Mouse (Mus musculus): ENCODE measurements around the gene Abcf2. TPM values are rescaled to one million over a fixed set of nuclear protein-coding genes. Genes with fewer than 3 reads are reported as not detected.

The Abcf2 gene
- polyA plus RNA-seq, 1 experiment, result 194 TPM

DNA sequence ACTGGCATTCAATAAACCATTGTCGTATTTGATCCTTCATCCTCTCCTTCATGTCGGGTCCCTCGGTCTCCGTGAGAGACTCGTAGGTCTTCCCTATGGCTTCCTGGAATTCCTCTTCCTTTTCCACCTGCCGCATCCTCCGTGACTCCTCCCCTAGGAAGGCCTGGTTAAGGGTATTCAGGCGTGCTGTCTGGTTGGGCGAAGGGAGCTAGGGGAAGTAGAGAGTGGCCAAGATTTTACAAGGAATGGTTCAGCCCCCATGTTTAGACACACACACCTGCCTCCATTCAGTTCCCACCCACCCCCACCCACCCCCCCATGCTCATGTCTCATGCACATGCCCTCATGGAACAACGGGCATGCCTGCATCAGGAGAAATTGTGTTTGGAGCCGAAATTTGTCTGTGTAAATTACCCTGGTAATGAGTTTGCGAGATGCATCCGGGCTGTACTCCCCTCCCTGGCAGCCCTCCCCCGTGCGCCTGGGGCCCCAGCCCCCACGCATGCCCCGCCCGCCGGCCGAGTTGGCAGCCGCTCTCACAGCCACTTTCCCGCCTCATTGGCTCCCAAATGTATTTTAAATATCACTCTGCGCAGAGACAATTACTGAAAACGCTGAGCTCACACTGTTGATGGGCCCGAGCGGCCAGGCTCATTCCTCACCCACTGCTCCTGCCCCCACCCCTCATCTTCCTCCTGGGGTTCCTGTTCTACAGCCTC, 26.5 kb downstream of the Abcf2 start:
- Histone ChIP-seq H3K27ac (ENCODE audit: control insufficient read depth, insufficient read depth, low read depth, low read length) (no peak overlapping the region), H3K4me3 (ENCODE audit: control insufficient read depth, low read depth, low read length) (no peak overlapping the region), H3K4me1 (ENCODE audit: control insufficient read depth, insufficient read depth, low read length) (peaks cover 6% of the 10 kb centered on the region), H3K27me3 (ENCODE audit: control insufficient read depth, insufficient read depth, low read length) (no peaks in the 10 kb centered on the region), H3K36me3 (ENCODE audit: control insufficient read depth, insufficient read depth, low read length) (no peaks in the 10 kb centered on the region)
- TF ChIP-seq POLR2A (IDR thresholded peaks at IDR 0.05; ENCODE audit: control insufficient read depth, low read depth, low read length) (no peak), CTCF (IDR thresholded peaks at IDR 0.05; ENCODE audit: control insufficient read depth, insufficient read depth, insufficient replicate concordance, low read depth, low read length) (no peak)

- no peaks in the 10 kb centered on the region for H3K36me3 ChIP-seq (ENCODE audit: control insufficient read depth, insufficient read depth, low read length)
- H3K4me3 ChIP-seq (ENCODE audit: control insufficient read depth, low read depth, low read length), result no peak overlapping the region
- H3K27ac ChIP-seq (ENCODE audit: control insufficient read depth, insufficient read depth, low read depth, low read length), result no peak overlapping the region
- TF ChIP-seq POLR2A (IDR thresholded peaks at IDR 0.05; ENCODE audit: control insufficient read depth, low read depth, low read length), result no peak
- TF ChIP-seq CTCF (IDR thresholded peaks at IDR 0.05; ENCODE audit: control insufficient read depth, insufficient read depth, insufficient replicate concordance, low read depth, low read length), result no peak
- H3K4me1 ChIP-seq (ENCODE audit: control insufficient read depth, insufficient read depth, low read length), result peaks cover 2% of the 10 kb centered on the region; the same call in 1 of the 2 replicates
- H3K27me3 ChIP-seq (ENCODE audit: control insufficient read depth, insufficient read depth, low read length), result no peaks in the 10 kb centered on the region
These were observed 34.6 kb downstream of the Abcf2 start for GRCm38 (mm10) chr5:24542643-24543042.

- peaks cover 2% of the 10 kb centered on the region; the same call in 1 of the 2 replicates for H3K4me1 ChIP-seq (ENCODE audit: control insufficient read depth, insufficient read depth, low read length)
- no peaks in the 10 kb centered on the region for H3K27me3 ChIP-seq (ENCODE audit: control insufficient read depth, insufficient read depth, low read length)
- H3K4me3 ChIP-seq (ENCODE audit: control insufficient read depth, low read depth, low read length), result no peak overlapping the region
- no peak overlapping the region for H3K27ac ChIP-seq (ENCODE audit: control insufficient read depth, insufficient read depth, low read depth, low read length)
- no peak for TF ChIP-seq POLR2A (IDR thresholded peaks at IDR 0.05; ENCODE audit: control insufficient read depth, low read depth, low read length)
- no peak for TF ChIP-seq CTCF (IDR thresholded peaks at IDR 0.05; ENCODE audit: control insufficient read depth, insufficient read depth, insufficient replicate concordance, low read depth, low read length)
- H3K36me3 ChIP-seq (ENCODE audit: control insufficient read depth, insufficient read depth, low read length), result no peaks in the 10 kb centered on the region
These were observed 36.1 kb downstream of the Abcf2 start for GRCm38 (mm10) chr5:24541144-24541569.

GRCm38 (mm10) chr5:24540387-24541143, 36.7 kb downstream of the Abcf2 start, which contains the start of gene Asb10:
Gene Asb10 (minus strand): TSS chr5:24540978.
- Histone ChIP-seq H3K4me3 (ENCODE audit: control insufficient read depth, low read depth, low read length) (no peak within 1 kb of the TSS), H3K27me3 (ENCODE audit: control insufficient read depth, insufficient read depth, low read length) (no peaks in the 10 kb centered on the region), H3K4me1 (ENCODE audit: control insufficient read depth, insufficient read depth, low read length) (peaks cover 2% of the 10 kb centered on the region; the same call in 1 of the 2 replicates), H3K27ac (ENCODE audit: control insufficient read depth, insufficient read depth, low read depth, low read length) (no peak within 1 kb of the TSS), H3K36me3 (ENCODE audit: control insufficient read depth, insufficient read depth, low read length) (no peaks in the 10 kb centered on the region)
- no peak for TF ChIP-seq CTCF (IDR thresholded peaks at IDR 0.05; ENCODE audit: control insufficient read depth, insufficient read depth, insufficient replicate concordance, low read depth, low read length)
- TF ChIP-seq POLR2A (IDR thresholded peaks at IDR 0.05; ENCODE audit: control insufficient read depth, low read depth, low read length), result no peak

DNA sequence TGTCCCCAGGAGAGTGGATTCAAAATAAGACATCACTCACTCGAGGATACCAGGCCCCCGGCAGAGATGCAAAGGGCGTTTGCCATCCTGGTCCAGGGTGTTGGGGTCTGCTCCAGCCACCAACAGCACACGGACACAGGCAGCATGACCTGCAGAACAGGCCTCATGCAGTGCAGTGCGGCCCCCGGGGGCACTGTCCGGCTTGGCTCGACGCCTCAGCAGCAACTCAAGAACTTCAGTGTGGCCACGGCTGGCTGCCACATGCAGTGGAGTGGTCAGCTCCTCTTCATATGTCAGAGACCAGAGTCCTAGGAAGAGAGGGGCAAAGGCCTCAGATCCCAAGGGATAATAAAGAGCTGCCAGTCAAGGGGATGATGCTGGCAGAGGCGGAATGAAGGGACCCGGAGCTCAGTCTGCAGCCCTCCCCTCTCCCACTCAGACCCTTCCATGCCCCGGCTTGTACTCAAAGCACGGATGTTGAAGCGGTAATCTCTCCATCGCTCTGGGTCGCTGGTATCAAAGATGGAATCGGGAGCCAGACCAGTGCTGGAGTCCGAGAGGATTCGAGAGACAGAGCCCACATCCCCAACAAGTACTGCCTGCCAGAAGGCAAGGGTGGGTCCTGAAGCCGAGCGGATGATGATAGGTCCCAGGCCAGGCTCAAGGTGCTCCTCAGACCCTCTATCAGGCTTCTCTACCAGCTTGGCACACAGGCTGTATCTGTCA, 37.5 kb downstream of the Abcf2 start:
- no peak overlapping the region for H3K27ac ChIP-seq (ENCODE audit: control insufficient read depth, insufficient read depth, low read depth, low read length)
- H3K36me3 ChIP-seq (ENCODE audit: control insufficient read depth, insufficient read depth, low read length), result no peaks in the 10 kb centered on the region
- H3K4me3 ChIP-seq (ENCODE audit: control insufficient read depth, low read depth, low read length), result no peak overlapping the region
- peaks cover 2% of the 10 kb centered on the region; the same call in 1 of the 2 replicates for H3K4me1 ChIP-seq (ENCODE audit: control insufficient read depth, insufficient read depth, low read length)
- no peaks in the 10 kb centered on the region for H3K27me3 ChIP-seq (ENCODE audit: control insufficient read depth, insufficient read depth, low read length)
- TF ChIP-seq POLR2A (IDR thresholded peaks at IDR 0.05; ENCODE audit: control insufficient read depth, low read depth, low read length) (no peak), CTCF (IDR thresholded peaks at IDR 0.05; ENCODE audit: control insufficient read depth, insufficient read depth, insufficient replicate concordance, low read depth, low read length) (no peak)

GRCm38 (mm10) chr5:24537618-24538017, 39.6 kb downstream of the Abcf2 start:
- peaks cover 2% of the 10 kb centered on the region; the same call in 1 of the 2 replicates for H3K4me1 ChIP-seq (ENCODE audit: control insufficient read depth, insufficient read depth, low read length)
- no peak overlapping the region for H3K27ac ChIP-seq (ENCODE audit: control insufficient read depth, insufficient read depth, low read depth, low read length)
- TF ChIP-seq CTCF (IDR thresholded peaks at IDR 0.05; ENCODE audit: control insufficient read depth, insufficient read depth, insufficient replicate concordance, low read depth, low read length) (no peak), POLR2A (IDR thresholded peaks at IDR 0.05; ENCODE audit: control insufficient read depth, low read depth, low read length) (no peak)
- no peak overlapping the region for H3K4me3 ChIP-seq (ENCODE audit: control insufficient read depth, low read depth, low read length)
- no peaks in the 10 kb centered on the region for H3K27me3 ChIP-seq (ENCODE audit: control insufficient read depth, insufficient read depth, low read length)
- H3K36me3 ChIP-seq (ENCODE audit: control insufficient read depth, insufficient read depth, low read length), result no peaks in the 10 kb centered on the region

GRCm38 (mm10) chr5:24536511-24536910, 40.8 kb downstream of the Abcf2 start:
- H3K36me3 ChIP-seq (ENCODE audit: control insufficient read depth, insufficient read depth, low read length), result no peaks in the 10 kb centered on the region
- H3K4me3 ChIP-seq (ENCODE audit: control insufficient read depth, low read depth, low read length), result no peak overlapping the region
- no peaks in the 10 kb centered on the region for H3K27me3 ChIP-seq (ENCODE audit: control insufficient read depth, insufficient read depth, low read length)
- no peak for TF ChIP-seq POLR2A (IDR thresholded peaks at IDR 0.05; ENCODE audit: control insufficient read depth, low read depth, low read length)
- no peak for TF ChIP-seq CTCF (IDR thresholded peaks at IDR 0.05; ENCODE audit: control insufficient read depth, insufficient read depth, insufficient replicate concordance, low read depth, low read length)
- no peak overlapping the region for H3K27ac ChIP-seq (ENCODE audit: control insufficient read depth, insufficient read depth, low read depth, low read length)
- H3K4me1 ChIP-seq (ENCODE audit: control insufficient read depth, insufficient read depth, low read length), result peaks cover 2% of the 10 kb centered on the region; the same call in 1 of the 2 replicates

Measured in testis, adult 2 months (tissue).